Mouse (Mus musculus) heart, postnatal 36 days (tissue): ENCODE measurements around the gene Stc2. TPM values are rescaled to one million over a fixed set of nuclear protein-coding genes. Genes with fewer than 3 reads are reported as not detected.
A peak's percentile ranks its signal among the peaks of the same experiment; 100 is the strongest.

ENCODE experiments used
- DNase-seq, 2 experiments: peaks; one replicate each; pipeline ENCODE4 v3.0.0; 2021 to 2022
- intact Hi-C: fragments of 180-260 bp; cut with DNase I; formaldehyde crosslinking; loops from one replicate; pipeline ENCODE4 v1.15.1; 2025
- total RNA-seq, 2 experiments: library from RNA; stranded (reverse); gene quantifications; 2 replicates each; pipeline ENCODE4 v1.2.3; 2021

Gene Stc2
- total RNA-seq, 2 experiments from 2014 or later, result 18.0 to 20.7 TPM

DNA sequence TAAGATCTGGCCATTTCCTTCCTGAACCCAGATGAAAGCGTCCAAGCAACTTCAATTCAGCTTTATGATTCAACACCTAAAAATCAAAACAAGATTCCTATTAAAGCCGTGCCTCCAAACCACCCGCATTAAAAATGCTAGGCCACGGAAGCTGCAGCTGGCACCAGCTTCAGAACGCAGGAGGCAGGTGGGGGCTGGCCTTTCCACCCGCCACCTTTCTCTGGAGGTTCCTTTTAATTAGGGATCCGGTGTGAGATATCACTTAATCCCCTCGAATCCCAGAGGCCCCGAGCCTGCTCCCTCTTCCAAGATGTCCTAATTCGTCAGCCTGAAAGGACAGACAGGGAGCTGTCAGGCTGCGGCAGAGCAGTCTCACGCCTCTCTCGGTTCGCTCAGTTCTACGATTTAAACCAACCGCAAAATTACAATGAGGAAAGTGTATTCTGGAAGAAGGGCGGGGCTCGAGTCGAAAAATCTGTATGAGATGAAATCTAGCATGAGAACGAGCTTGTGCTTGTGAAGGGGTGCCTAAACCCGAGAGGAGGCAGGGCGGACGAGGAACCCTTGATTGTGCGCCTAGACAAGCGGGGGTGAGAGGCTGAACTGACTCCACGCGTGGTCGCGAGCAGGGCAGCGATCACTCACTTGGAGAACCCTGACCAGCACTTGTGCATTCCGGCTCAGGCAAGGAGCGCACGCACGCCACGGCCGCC lies 1.5 kb downstream of the Stc2 start:
- intact Hi-C loops, result loop anchor here (5.0 to 10.0 kb wide), 2 partner anchors 184 to 694 kb away; no protein-coding TSS in a partner anchor
- DNase-seq, result no peak

DNA sequence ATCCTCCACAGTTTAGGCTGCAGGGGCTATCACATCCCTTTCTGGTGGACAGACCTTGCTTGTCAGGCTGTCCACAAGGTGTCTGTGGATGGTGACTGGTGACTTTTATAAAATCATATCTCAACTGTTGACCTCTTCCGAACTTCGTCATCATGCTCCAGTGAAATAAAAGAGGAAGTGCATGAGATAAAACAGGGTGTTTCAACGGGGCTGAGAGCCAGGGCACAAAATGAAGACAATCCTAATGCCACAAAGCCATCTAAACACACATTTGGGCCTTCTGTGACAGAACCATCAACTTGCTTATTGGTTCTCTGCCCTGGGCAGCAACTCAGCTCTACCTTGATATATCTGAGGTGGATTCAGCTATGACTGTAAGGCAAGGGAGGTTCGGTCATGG lies 3.0 kb downstream of the Stc2 start:
- intact Hi-C loops, result loop anchor here (5.0 to 10.0 kb wide), 2 partner anchors 185 to 692 kb away; no protein-coding TSS in a partner anchor
- no peak for DNase-seq

DNA sequence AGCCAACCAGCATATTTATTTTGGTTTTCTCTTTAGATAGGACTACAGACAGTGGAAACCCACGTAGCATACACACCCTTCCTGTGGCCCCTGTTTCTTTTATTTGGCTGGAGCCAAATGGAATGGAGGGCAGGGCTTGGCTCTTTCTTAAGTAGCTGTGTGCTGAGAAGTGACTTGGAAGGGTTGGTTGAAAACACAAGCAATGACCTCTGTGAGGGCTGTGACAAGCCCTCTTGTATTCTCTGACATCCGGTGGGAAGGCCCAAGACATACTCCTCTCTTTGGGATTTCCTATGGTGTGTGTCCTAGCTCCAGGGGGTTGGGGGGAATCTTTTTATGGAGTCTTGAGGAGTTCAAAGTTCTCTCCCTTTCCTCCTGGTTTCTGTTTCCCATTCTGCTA lies 3.5 kb downstream of the Stc2 start:
- DNase-seq, result no peak
- intact Hi-C loops, result loop anchor here (5.0 to 10.0 kb wide), 2 partner anchors 186 to 692 kb away; no protein-coding TSS in a partner anchor

DNA sequence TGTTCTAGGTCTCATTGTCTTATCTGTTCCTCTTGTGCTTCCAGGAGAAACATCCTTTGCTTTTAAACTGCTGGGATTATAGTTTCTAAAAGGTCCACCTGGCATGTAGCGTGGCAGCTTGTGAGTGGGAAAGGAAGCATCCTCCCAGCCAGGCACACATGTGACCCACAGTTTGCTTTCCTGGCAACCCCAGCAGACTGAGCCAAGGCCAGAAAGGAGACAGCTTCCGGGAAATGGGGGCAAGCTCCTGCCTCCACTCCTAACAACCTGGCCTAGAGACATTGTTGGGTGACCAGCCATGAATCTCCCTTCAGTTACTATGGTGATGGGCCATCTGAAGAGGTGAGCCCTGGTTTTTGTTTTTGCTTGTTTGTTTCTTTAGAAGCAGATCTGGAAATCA lies 3.9 kb downstream of the Stc2 start:
- intact Hi-C loops, result loop anchor here (5.0 to 10.0 kb wide), 2 partner anchors 186 to 691 kb away; no protein-coding TSS in a partner anchor
- DNase-seq, result no peak

DNA sequence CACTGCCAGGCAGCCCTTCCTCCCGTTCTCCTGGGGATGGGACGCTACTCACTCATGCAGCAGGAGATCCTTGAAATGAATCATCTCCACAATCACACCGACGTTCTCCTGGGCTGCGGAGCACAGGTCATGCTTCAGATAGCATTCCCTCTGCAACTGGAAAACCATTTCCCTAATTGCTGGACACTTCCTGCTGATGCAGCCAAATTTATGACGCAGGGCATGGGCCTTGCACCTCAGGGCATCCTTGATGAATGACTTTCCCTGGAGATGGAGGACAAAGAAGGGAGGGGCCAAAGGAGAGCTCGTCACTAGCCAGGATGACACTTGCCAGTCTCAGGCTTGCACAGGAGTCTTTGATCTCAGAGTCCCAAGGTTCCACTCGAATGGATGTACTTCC lies 4.6 kb downstream of the Stc2 start:
- no peak for DNase-seq
- intact Hi-C loops, result loop anchor here (5.0 to 10.0 kb wide), 2 partner anchors 187 to 690 kb away; no protein-coding TSS in a partner anchor

DNA sequence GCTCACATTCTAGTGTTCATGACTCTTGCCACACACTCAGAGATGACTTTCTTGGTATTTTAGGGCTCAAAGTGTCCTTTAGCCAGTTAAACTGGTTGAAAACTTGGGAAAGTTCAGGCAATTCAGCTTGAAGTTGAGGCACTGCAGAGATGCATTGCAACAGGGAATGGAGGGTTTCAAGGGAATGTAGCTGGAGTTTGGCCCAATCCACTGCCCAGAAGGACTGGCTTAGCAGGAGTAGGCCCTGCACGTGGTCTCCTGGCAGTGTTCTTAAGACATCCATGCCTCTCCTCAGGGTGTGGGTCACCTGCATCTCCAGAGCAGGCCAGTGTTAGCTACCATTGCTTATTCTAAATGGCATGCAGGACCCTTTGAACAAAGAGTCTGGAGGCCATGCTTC lies 7.0 kb downstream of the Stc2 start:
- DNase-seq, result no peak
- intact Hi-C loops, result loop anchor here (10.0 kb wide), 1 partner anchor 688 kb away; no protein-coding TSS in a partner anchor

DNA sequence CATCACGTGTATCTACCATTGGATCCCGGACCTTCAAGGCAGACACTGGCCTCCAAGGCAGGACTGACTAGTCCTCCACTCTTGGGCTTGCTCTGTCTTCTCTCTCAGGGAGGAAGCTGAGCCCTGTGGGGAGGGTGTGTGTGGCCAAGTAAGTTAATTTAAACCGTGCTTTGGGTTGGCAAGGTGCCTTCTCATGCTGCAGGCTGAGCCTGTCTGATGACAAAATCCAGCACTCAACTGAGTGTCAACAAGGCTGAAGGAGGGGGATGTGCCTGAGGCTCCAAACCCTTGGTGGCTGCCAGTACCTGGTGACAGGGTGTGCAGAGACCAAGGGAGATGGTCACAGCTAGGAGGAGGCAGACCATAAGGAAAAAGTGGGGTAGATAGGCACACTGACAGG lies 7.5 kb downstream of the Stc2 start:
- DNase-seq, result peak; percentile 40 to 44
- intact Hi-C loops, result loop anchor here (10.0 kb wide), 1 partner anchor 688 kb away; no protein-coding TSS in a partner anchor

DNA sequence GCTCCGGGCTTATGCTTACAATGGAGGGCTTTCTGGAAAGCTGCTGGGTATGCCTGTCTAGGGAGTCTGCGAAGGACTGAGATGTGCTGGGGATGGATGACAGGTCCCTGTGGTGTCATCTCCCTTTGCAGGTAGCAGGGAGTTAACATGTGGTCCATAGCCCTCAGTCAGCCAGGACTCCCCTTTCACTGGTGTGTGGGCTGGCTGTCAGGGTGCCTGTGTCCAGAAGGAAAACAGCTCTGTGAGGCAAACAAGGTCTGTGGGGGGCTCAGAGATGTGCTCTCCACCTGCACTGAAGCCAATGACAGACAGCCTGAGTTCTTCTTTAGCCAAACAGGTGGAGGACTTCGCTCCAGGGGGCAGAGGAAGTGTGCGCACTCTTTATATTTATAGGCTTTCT lies 8.8 kb downstream of the Stc2 start:
- intact Hi-C loops, result loop anchor here (10.0 kb wide), 1 partner anchor 686 kb away; no protein-coding TSS in a partner anchor
- DNase-seq, result no peak

DNA sequence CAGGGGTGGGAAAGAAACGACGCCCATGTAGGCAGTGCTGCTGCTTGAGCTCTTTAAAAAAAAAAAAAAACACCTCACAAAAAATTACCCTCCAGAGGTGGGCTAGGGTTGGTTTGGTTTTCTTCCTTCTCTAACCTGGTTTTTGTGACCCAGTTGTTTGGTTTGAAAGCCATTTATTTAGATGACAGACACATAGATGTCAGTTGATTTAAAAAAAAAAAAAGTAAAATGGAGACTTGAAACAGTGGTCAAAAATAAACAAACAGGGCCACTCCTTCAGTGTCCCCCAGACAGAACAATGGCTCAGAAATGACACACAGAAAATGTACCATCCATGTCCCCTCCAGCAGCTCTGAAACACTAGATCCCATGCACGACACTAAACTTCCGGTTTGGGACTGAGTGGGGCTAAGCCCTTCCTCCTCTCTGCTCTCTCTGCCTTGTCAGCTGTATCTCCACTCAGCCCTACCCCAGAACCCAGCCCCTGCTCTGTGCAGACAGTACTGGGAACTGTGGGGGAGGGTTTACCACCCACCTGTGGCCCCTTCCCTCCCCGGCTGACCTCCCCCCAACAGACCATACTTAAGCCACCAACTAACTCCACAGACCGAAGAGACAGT lies 10.5 kb downstream of the Stc2 start:
- intact Hi-C loops, result no loop called here
- no peak for DNase-seq

DNA sequence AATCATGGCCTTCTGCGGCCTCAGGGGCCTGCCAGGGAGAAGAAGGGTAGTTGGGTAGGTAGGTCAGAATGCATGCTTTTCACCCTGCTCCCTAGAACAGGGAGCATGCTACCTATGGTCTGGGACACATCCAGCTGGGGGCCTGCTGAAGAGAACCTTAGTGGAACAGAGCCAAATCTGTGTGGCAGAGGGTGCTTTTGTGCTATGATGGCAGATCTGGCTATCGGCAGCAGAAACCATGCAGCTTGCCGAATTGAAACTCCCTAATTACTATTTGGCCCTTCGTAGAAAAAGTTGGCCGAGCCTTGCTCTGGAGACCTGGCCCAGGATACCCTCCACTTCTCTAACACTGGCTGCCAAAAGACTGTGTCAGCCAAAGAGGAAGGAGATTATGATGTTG lies 11.4 kb downstream of the Stc2 start:
- intact Hi-C loops, result no loop called here
- no peak for DNase-seq

DNA sequence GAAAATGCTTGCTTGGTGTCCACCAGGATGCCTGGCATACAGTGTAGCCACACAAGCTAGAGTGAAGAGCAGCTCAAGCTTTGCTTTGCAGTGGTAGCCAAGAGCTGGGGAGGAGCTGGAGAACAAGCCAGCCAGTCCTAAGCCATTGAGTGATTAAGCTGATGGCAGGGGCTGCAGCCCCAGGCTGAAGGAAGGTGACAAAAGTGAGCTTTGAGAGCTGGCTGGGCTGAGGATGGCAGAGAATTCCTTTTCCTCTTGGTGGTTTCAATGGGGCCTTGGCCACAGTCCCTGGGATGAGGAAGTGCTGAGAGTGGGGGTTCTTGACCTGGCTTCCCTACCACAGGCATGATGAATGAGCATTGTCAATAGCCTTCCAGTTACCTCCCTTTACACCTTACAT lies 13.0 kb downstream of the Stc2 start:
- no peak for DNase-seq
- intact Hi-C loops, result no loop called here

DNA sequence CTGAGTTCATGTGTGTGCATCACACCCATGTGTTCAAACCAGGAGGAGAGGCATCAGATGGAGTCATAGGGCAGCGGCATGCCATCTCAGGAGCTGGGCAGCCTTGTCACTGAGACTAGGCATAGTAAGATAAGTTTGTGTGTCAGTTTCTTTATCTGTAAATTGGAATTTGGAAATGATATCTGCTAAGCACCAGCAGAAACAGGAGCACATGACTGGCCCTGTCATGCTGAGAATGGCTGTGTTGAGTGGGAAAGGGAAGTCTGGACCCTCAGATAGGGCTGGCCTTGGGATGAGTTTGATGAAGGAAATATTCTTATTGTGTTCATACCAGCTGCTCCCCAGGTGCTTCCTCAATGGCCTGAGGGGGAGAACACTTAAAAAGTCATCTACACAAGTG lies 14.1 kb downstream of the Stc2 start:
- intact Hi-C loops, result no loop called here

DNA sequence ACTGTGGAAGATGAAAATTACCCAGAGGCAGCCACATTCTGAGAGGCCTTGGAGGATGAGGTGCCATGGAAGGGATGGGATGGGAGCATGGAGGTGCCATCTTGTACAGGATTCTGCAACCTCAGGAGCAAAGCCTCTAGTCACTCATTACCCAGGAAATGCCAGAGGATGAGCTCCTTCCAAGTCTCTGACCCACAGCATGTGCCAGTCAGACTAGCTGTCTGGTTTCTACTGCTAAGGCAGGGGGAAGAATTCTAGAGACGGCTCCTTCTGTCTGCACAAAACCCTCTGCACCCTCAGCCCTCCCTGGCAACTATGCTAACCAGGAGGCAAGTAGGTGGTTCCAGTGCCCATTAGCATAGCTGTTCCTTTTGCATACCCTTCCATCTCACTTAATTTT lies 15.4 kb downstream of the Stc2 start:
- intact Hi-C loops, result no loop called here
- no peak for DNase-seq

More for the DNA sequence above, 14.1 kb downstream of the Stc2 start:
- DNase-seq, result no peak

Other genes starting within 250 kb of the Stc2 start
- not detected for gene Gm17332, start 187.6 kb downstream of the Stc2 start, total RNA-seq